Mouse (Mus musculus): ENCODE measurements around the gene Gpr4.

DNA sequence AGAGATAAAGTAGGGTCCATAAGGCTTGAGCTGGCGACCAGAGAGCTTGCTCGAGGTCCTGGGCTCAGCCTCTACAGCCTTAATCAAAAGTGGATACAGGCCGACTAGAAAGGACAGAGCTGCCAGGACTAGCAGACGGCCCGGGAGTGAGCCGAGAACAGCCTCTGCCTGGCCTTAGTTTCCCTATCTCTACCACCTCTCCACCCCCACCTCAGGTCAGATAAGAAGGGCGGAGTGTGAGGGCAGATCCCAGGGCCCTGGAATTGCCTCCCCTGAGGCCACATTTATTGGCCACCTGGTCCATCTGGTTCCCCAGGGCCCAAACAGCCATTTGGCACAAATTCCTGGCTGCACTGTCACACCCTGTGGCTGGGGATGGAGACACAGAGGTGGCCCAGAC lies 52.8 kb downstream of the Gpr4 start:
- TF ChIP-seq ZNF384 (IDR thresholded peaks at IDR 0.05; ENCODE audit: low read depth, low read length): no peak
- TF ChIP-seq HCFC1 (IDR thresholded peaks at IDR 0.05; ENCODE audit: borderline replicate concordance, insufficient read depth, low read length): no peak
- TF ChIP-seq MAFK (IDR thresholded peaks at IDR 0.05; ENCODE audit: insufficient read depth, low read depth, low read length): no peak
